In genomic region chr2:77795859-77796552, GRCm38 (mm10) we compare ENCODE assay signal across 9 mouse cellular contexts. TPM values are rescaled to one million over a fixed set of nuclear protein-coding genes. Genes with fewer than 3 reads are reported as not detected.
A peak's percentile ranks its signal among the peaks of the same experiment; 100 is the strongest.
DNase-seq lines count a peak whose midpoint lies in the region; ATAC-seq and TF ChIP-seq lines count a peak whose summit lies in the region.
"Had no signal": no experiment of that assay in that cellular context is flagged by ENCODE, and none has a peak within 500 bp of the region (broad histone marks: within the 10 kb centered on the region; RNA-seq: fewer than 3 reads in every experiment).

No protein-coding gene starts in this region.

- no peak overlapping the region for H3K4me2 ChIP-seq in hindbrain, embryonic 14.5 days (replicated peaks)
- H3K4me2 ChIP-seq in liver, postnatal 0 days (ENCODE audit: low read depth, low read length) = no peak overlapping the region
- H3K4me2 ChIP-seq: limb, embryonic 13.5 days had no signal

- no peak for TF ChIP-seq EP300 in liver, postnatal 0 days (IDR thresholded peaks at IDR 0.05; ENCODE audit: low read depth)

- peak; percentile 21 for DNase-seq in hindbrain, embryonic 10.5 days (ENCODE audit: low spot score)
- no peak for DNase-seq in hindbrain, embryonic 14.5 days (ENCODE audit: low spot score)
- peak; percentile 20 for DNase-seq in 3T3-L1 (ENCODE audit: low read depth, low spot score)
- peak; percentile 94 for DNase-seq in brain, adult 2 months (ENCODE audit: low read depth, low spot score)
- DNase-seq in gastrocnemius, postnatal 14 days = peak; percentile 36
- DNase-seq in liver, postnatal 0 days = no peak
- DNase-seq in yolk sac, embryonic 10.5 days (ENCODE audit: low spot score) = no peak

- no peak overlapping the region for H3K4me3 ChIP-seq in hindbrain, embryonic 10.5 days
- no peak overlapping the region for H3K4me3 ChIP-seq in hindbrain, embryonic 14.5 days (replicated peaks; ENCODE audit: low read length)
- H3K4me3 ChIP-seq in liver, postnatal 0 days (ENCODE audit: low read depth, low read length) = no peak overlapping the region
- H3K4me3 ChIP-seq: limb, embryonic 13.5 days had no signal

- H3K27me3 ChIP-seq in hindbrain, embryonic 10.5 days (ENCODE audit: insufficient read depth, poor library complexity, severe bottlenecking) = no peaks in the 10 kb centered on the region
- H3K27me3 ChIP-seq in hindbrain, embryonic 14.5 days (ENCODE audit: control insufficient read depth, insufficient read depth, low read length) = no peaks in the 10 kb centered on the region
- H3K27me3 ChIP-seq in liver, postnatal 0 days (ENCODE audit: insufficient read depth, low read length) = no peaks in the 10 kb centered on the region

- WGBS in hindbrain, embryonic 10.5 days = 73% methylated on average over 8 of the region's 8 CpGs
- 68% methylated on average over 8 of the region's 8 CpGs for WGBS in hindbrain, embryonic 14.5 days
- 62% methylated on average over 8 of the region's 8 CpGs for WGBS in liver, postnatal 0 days (ENCODE audit: insufficient replicate concordance)

- no peaks in the 10 kb centered on the region for H3K36me3 ChIP-seq in hindbrain, embryonic 10.5 days
- H3K36me3 ChIP-seq in hindbrain, embryonic 14.5 days (replicated peaks; ENCODE audit: control insufficient read depth, insufficient read depth) = no peaks in the 10 kb centered on the region
- no peaks in the 10 kb centered on the region for H3K36me3 ChIP-seq in liver, postnatal 0 days (replicated peaks; ENCODE audit: insufficient read depth, low read length)
- H3K36me3 ChIP-seq: limb, embryonic 13.5 days had no signal

- ATAC-seq in hindbrain, embryonic 14.5 days (ENCODE audit: low FRiP score) = no peak
- no peak for ATAC-seq in liver, postnatal 0 days
- ATAC-seq in erythroid progenitor cell, adult 5-6 weeks (replicated peaks; ENCODE audit: low FRiP score, poor library complexity, severe bottlenecking) = no peak

- TF ChIP-seq CTCF in liver, postnatal 0 days (IDR thresholded peaks at IDR 0.05; ENCODE audit: low read depth) = peak; percentile 27; the same call in 1 of the 2 replicates

- H3K9ac ChIP-seq in hindbrain, embryonic 14.5 days = no peak overlapping the region
- H3K9ac ChIP-seq in liver, postnatal 0 days (replicated peaks) = no peak overlapping the region
- H3K9ac ChIP-seq: limb, embryonic 13.5 days had no signal

- no peaks in the 10 kb centered on the region for H3K4me1 ChIP-seq in hindbrain, embryonic 10.5 days (replicated peaks)
- H3K4me1 ChIP-seq in hindbrain, embryonic 14.5 days (replicated peaks; ENCODE audit: control insufficient read depth, insufficient read depth, low read length) = no peaks in the 10 kb centered on the region
- H3K4me1 ChIP-seq in liver, postnatal 0 days (ENCODE audit: insufficient read depth) = no peaks in the 10 kb centered on the region

- intact Hi-C loops in gastrocnemius, postnatal 14 days (cut with DNase I; ENCODE audit: low total_unique reads) = no loop called here

- H3K9me3 ChIP-seq in hindbrain, embryonic 10.5 days = no peaks in the 10 kb centered on the region
- no peaks in the 10 kb centered on the region for H3K9me3 ChIP-seq in hindbrain, embryonic 14.5 days (ENCODE audit: control insufficient read depth, low read length)
- no peaks in the 10 kb centered on the region for H3K9me3 ChIP-seq in liver, postnatal 0 days (ENCODE audit: low read length)
- H3K9me3 ChIP-seq: limb, embryonic 13.5 days had no signal

- H3K27ac ChIP-seq in hindbrain, embryonic 10.5 days = no peak overlapping the region
- H3K27ac ChIP-seq in hindbrain, embryonic 14.5 days = no peak overlapping the region
- H3K27ac ChIP-seq in liver, postnatal 0 days (ENCODE audit: low read depth) = no peak overlapping the region
- H3K27ac ChIP-seq: limb, embryonic 13.5 days had no signal

RNA-seq across cellular contexts. Expression of gene Zfp385b, which starts 23.4 kb away (rescaled TPM):
- 0.88 and 1.1 TPM in 2 replicates for polyA plus RNA-seq in hindbrain, embryonic 10.5 days (2016; fragmentation: Nextera tagmentation; extraction: Ambion mirVana)
- polyA plus RNA-seq in hindbrain, embryonic 14.5 days (2014; fragmentation: Nextera tagmentation; extraction: Ambion mirVana) = 14.1 and 14.5 TPM in 2 replicates
- 1 to 10 TPM; 3.7 to 4.4 TPM for total RNA-seq in gastrocnemius, postnatal 14 days (2021)
- polyA plus RNA-seq in liver, postnatal 0 days (2015; fragmentation: Nextera tagmentation; extraction: Ambion mirVana) = 4.8 and 6.8 TPM in 2 replicates
- total RNA-seq in erythroid progenitor cell, adult 5-6 weeks (2015; ENCODE audit: low replicate concordance) = not detected in 2 replicates
- total RNA-seq in erythroid progenitor cell, adult 5-6 weeks (2017; ENCODE audit: low replicate concordance) = not detected in 2 replicates

Comparison
In these comparisons a context has a peak if more than half of its experiments do, and no peak if none do; other contexts are left out.
1. DNase-seq: peak in hindbrain, embryonic 10.5 days (single experiment), 3T3-L1 (single experiment), brain, adult 2 months (single experiment) and gastrocnemius, postnatal 14 days (single experiment); none in hindbrain, embryonic 14.5 days (single experiment), liver, postnatal 0 days (single experiment) and yolk sac, embryonic 10.5 days (single experiment).